Comparison of ENCODE assay signal across 16 mouse cellular contexts in genomic region chr6:111529985-111530384, GRCm38 (mm10).
DNase-seq lines count a peak whose midpoint lies in the region; ATAC-seq and TF ChIP-seq lines count a peak whose summit lies in the region.
"Had no signal": no experiment of that assay in that cellular context is flagged by ENCODE, and none has a peak within 500 bp of the region (broad histone marks: within the 10 kb centered on the region; RNA-seq: fewer than 3 reads in every experiment).

No protein-coding gene starts in this region.

- no peaks in the 10 kb centered on the region for H3K27me3 ChIP-seq in forebrain, embryonic 15.5 days
- H3K27me3 ChIP-seq in forebrain, embryonic 11.5 days (ENCODE audit: control insufficient read depth, insufficient read depth, low read length), result no peaks in the 10 kb centered on the region
- H3K27me3 ChIP-seq in midbrain, postnatal 0 days (ENCODE audit: insufficient read depth, low read length), result no peaks in the 10 kb centered on the region
- no peaks in the 10 kb centered on the region for H3K27me3 ChIP-seq in midbrain, embryonic 11.5 days (ENCODE audit: control insufficient read depth, insufficient read depth, low read length)
- no peaks in the 10 kb centered on the region for H3K27me3 ChIP-seq in limb, embryonic 10.5 days (ENCODE audit: low read depth, poor library complexity, severe bottlenecking)
- H3K27me3 ChIP-seq: embryonic facial prominence, embryonic 15.5 days; heart, embryonic 13.5 days; intestine, embryonic 15.5 days had no signal

- no peak for DNase-seq in forebrain, embryonic 11.5 days (ENCODE audit: low spot score)
- DNase-seq in midbrain, postnatal 0 days (ENCODE audit: low spot score), result peak; percentile 40
- no peak for DNase-seq in midbrain, embryonic 11.5 days (ENCODE audit: low spot score, missing footprints)
- peak; percentile 8 to 9 for DNase-seq in cerebellum, adult 18-20 months
- DNase-seq in retina, postnatal 1 day, result peak; percentile 53
- DNase-seq in limb, embryonic 10.5 days (ENCODE audit: low spot score), result no peak
- no peak for DNase-seq in B cell, adult 2 months
- DNase-seq: gastrocnemius, postnatal 36 days; kidney, postnatal 10 days; lung, embryonic 14.5 days; thymus, postnatal 4 days had no signal

- TF ChIP-seq CTCF in midbrain, postnatal 0 days (IDR thresholded peaks at IDR 0.05), result no peak

- no peaks in the 10 kb centered on the region for H3K36me3 ChIP-seq in forebrain, embryonic 15.5 days
- no peaks in the 10 kb centered on the region for H3K36me3 ChIP-seq in forebrain, embryonic 11.5 days (ENCODE audit: control insufficient read depth, insufficient read depth, low read length)
- no peaks in the 10 kb centered on the region for H3K36me3 ChIP-seq in midbrain, postnatal 0 days (ENCODE audit: insufficient read depth, low read length)
- no peaks in the 10 kb centered on the region for H3K36me3 ChIP-seq in midbrain, embryonic 11.5 days (ENCODE audit: control insufficient read depth, insufficient read depth, low read length)
- no peaks in the 10 kb centered on the region for H3K36me3 ChIP-seq in limb, embryonic 10.5 days
- H3K36me3 ChIP-seq: embryonic facial prominence, embryonic 15.5 days; heart, embryonic 13.5 days; intestine, embryonic 15.5 days had no signal

- H3K4me3 ChIP-seq in forebrain, embryonic 15.5 days, result no peak overlapping the region
- H3K4me3 ChIP-seq in forebrain, embryonic 11.5 days (ENCODE audit: low read depth, low read length), result no peak overlapping the region
- H3K4me3 ChIP-seq in midbrain, postnatal 0 days (ENCODE audit: low read depth, low read length), result no peak overlapping the region
- no peak overlapping the region for H3K4me3 ChIP-seq in midbrain, embryonic 11.5 days (ENCODE audit: low read depth, low read length)
- H3K4me3 ChIP-seq in limb, embryonic 10.5 days, result no peak overlapping the region
- H3K4me3 ChIP-seq: embryonic facial prominence, embryonic 15.5 days; heart, embryonic 13.5 days; intestine, embryonic 15.5 days had no signal

- no peak overlapping the region for H3K9ac ChIP-seq in forebrain, embryonic 15.5 days (replicated peaks)
- no peak overlapping the region for H3K9ac ChIP-seq in forebrain, embryonic 11.5 days (ENCODE audit: low read length)
- no peak overlapping the region for H3K9ac ChIP-seq in midbrain, postnatal 0 days (replicated peaks; ENCODE audit: low read length, poor library complexity, severe bottlenecking)
- H3K9ac ChIP-seq in midbrain, embryonic 11.5 days (ENCODE audit: low read length), result no peak overlapping the region
- H3K9ac ChIP-seq: embryonic facial prominence, embryonic 15.5 days; heart, embryonic 13.5 days; intestine, embryonic 15.5 days; lung, embryonic 14.5 days had no signal

- H3K4me1 ChIP-seq in forebrain, embryonic 15.5 days, result no peaks in the 10 kb centered on the region
- H3K4me1 ChIP-seq in forebrain, embryonic 11.5 days (replicated peaks; ENCODE audit: control insufficient read depth, insufficient read depth, low read length), result no peaks in the 10 kb centered on the region
- no peaks in the 10 kb centered on the region for H3K4me1 ChIP-seq in midbrain, postnatal 0 days (ENCODE audit: insufficient read depth, low read length)
- H3K4me1 ChIP-seq in midbrain, embryonic 11.5 days (ENCODE audit: control insufficient read depth, insufficient read depth, low read length), result no peaks in the 10 kb centered on the region
- no peaks in the 10 kb centered on the region for H3K4me1 ChIP-seq in limb, embryonic 10.5 days
- H3K4me1 ChIP-seq: embryonic facial prominence, embryonic 15.5 days; intestine, embryonic 15.5 days had no signal

- ATAC-seq in forebrain, embryonic 15.5 days (replicated peaks), result peak; percentile 57
- ATAC-seq in forebrain, embryonic 11.5 days (replicated peaks; ENCODE audit: low FRiP score), result no peak
- ATAC-seq in midbrain, postnatal 0 days (ENCODE audit: low FRiP score), result no peak
- no peak for ATAC-seq in midbrain, embryonic 11.5 days (ENCODE audit: low FRiP score)
- ATAC-seq: CD4-positive, CD25-positive, alpha-beta regulatory T cell, adult 4 months; intestine, embryonic 15.5 days had no signal

- WGBS in forebrain, embryonic 15.5 days, result 34% methylated on average over 2 of the region's 2 CpGs
- WGBS in forebrain, embryonic 11.5 days, result 88% methylated on average over 2 of the region's 2 CpGs
- WGBS in midbrain, postnatal 0 days, result 63% methylated on average over 2 of the region's 2 CpGs
- 90% methylated on average over 2 of the region's 2 CpGs for WGBS in midbrain, embryonic 11.5 days
- 96% methylated on average over 2 of the region's 2 CpGs for WGBS in limb, embryonic 10.5 days

- no peaks in the 10 kb centered on the region for H3K9me3 ChIP-seq in forebrain, embryonic 15.5 days
- H3K9me3 ChIP-seq in forebrain, embryonic 11.5 days (ENCODE audit: control insufficient read depth, low read length), result no peaks in the 10 kb centered on the region
- H3K9me3 ChIP-seq in midbrain, postnatal 0 days (ENCODE audit: low read length), result no peaks in the 10 kb centered on the region
- H3K9me3 ChIP-seq in midbrain, embryonic 11.5 days (ENCODE audit: control insufficient read depth, low read length), result no peaks in the 10 kb centered on the region
- H3K9me3 ChIP-seq in limb, embryonic 10.5 days (replicated peaks), result no peaks in the 10 kb centered on the region
- H3K9me3 ChIP-seq: embryonic facial prominence, embryonic 15.5 days; heart, embryonic 13.5 days; intestine, embryonic 15.5 days had no signal

- no peak overlapping the region for H3K4me2 ChIP-seq in forebrain, embryonic 15.5 days (replicated peaks)
- H3K4me2 ChIP-seq in forebrain, embryonic 11.5 days (ENCODE audit: low read depth, low read length, severe bottlenecking), result no peak overlapping the region
- H3K4me2 ChIP-seq in midbrain, postnatal 0 days (ENCODE audit: low read depth, low read length, poor library complexity, severe bottlenecking), result no peak overlapping the region
- H3K4me2 ChIP-seq in midbrain, embryonic 11.5 days, result no peak overlapping the region
- H3K4me2 ChIP-seq: embryonic facial prominence, embryonic 15.5 days; heart, embryonic 13.5 days; intestine, embryonic 15.5 days; lung, embryonic 14.5 days had no signal

- H3K27ac ChIP-seq in forebrain, embryonic 15.5 days (replicated peaks), result no peak overlapping the region
- H3K27ac ChIP-seq in forebrain, embryonic 11.5 days (ENCODE audit: low read depth, low read length), result no peak overlapping the region
- H3K27ac ChIP-seq in midbrain, postnatal 0 days (ENCODE audit: low read depth, low read length), result no peak overlapping the region
- no peak overlapping the region for H3K27ac ChIP-seq in midbrain, embryonic 11.5 days (ENCODE audit: low read depth, low read length)
- H3K27ac ChIP-seq in limb, embryonic 10.5 days, result no peak overlapping the region
- H3K27ac ChIP-seq: embryonic facial prominence, embryonic 15.5 days; heart, embryonic 13.5 days; intestine, embryonic 15.5 days had no signal

Comparison
In these comparisons a context has a peak if more than half of its experiments do, and no peak if none do; other contexts are left out.
1. DNase-seq: peak in midbrain, postnatal 0 days (single experiment), cerebellum, adult 18-20 months (2 of 2) and retina, postnatal 1 day (single experiment); none in forebrain, embryonic 11.5 days (single experiment), midbrain, embryonic 11.5 days (single experiment), limb, embryonic 10.5 days (single experiment) and B cell, adult 2 months (0 of 2).